ENCODE assay signal across 8 mouse cellular contexts in genomic region chr4:143412219-143413092, GRCm38 (mm10). TPM values are rescaled to one million over a fixed set of nuclear protein-coding genes. Genes with fewer than 3 reads are reported as not detected.
DNase-seq lines count a peak whose midpoint lies in the region; ATAC-seq and TF ChIP-seq lines count a peak whose summit lies in the region.

Gene Pramef8 (plus strand): TSS chr4:143412426.

- TF ChIP-seq POLR2A in cortical plate, adult 2 months (IDR thresholded peaks at IDR 0.05; ENCODE audit: extremely low read depth, insufficient read depth, low read length) = 0 out of 2 replicates have a peak, but pooled peaks have one; percentile 33

- 0 out of 2 replicates have a peak, but pooled peaks cover 5% of the 10 kb centered on the region for H3K9me3 ChIP-seq in megakaryocyte, embryonic 14.5 days

- TF ChIP-seq CTCF in cortical plate, adult 2 months (IDR thresholded peaks at IDR 0.05; ENCODE audit: extremely low read depth, insufficient read depth, low read length) = no peak

- peak within 1 kb of the TSS; percentile 73 for H3K4me3 ChIP-seq in cortical plate, adult 2 months (ENCODE audit: insufficient read depth, low read length)
- H3K4me3 ChIP-seq in megakaryocyte, embryonic 14.5 days (replicated peaks) = peak within 1 kb of the TSS; percentile 93

- peak within 1 kb of the TSS; percentile 1; the same call in 1 of the 2 replicates for H3K27ac ChIP-seq in cortical plate, adult 2 months (ENCODE audit: insufficient read depth, low read length)

- DNase-seq in gastrocnemius, adult 8-10 months (ENCODE audit: low spot score in 2 of 2) = peak; percentile 85 to 89
- peak; percentile 94 for DNase-seq in hindlimb bud, embryonic 11.5 days (ENCODE audit: extremely low spot score, low read depth, low spot score)
- DNase-seq in left cerebral cortex, adult 8-10 months (ENCODE audit: low spot score in 2 of 2) = peak; percentile 87
- peak; percentile 94 to 96 for DNase-seq in right cerebral cortex, postnatal 10 days (ENCODE audit: low spot score in 2 of 2)
- DNase-seq in urinary bladder, postnatal 25 days (ENCODE audit: low spot score) = peak; percentile 79

- H3K4me1 ChIP-seq in cortical plate, adult 2 months (ENCODE audit: control insufficient read depth, insufficient read depth, low read length) = no peaks in the 10 kb centered on the region
- peaks cover 7% of the 10 kb centered on the region; the same call in 1 of the 2 replicates for H3K4me1 ChIP-seq in megakaryocyte, embryonic 14.5 days

- H3K27me3 ChIP-seq in megakaryocyte, embryonic 14.5 days (replicated peaks) = no peaks in the 10 kb centered on the region

- peak; percentile 94 for ATAC-seq in activated CD4-positive, CD25-positive, alpha-beta regulatory T cell, adult 4 months

- H3K36me3 ChIP-seq in megakaryocyte, embryonic 14.5 days (replicated peaks; ENCODE audit: low read length) = peaks cover 33% of the 10 kb centered on the region

RNA-seq across cellular contexts. Expression of gene Pramef8, which starts in this region (rescaled TPM):
- 10 to 100 TPM; 35.9 to 37.4 TPM for polyA plus RNA-seq in activated CD4-positive, CD25-positive, alpha-beta regulatory T cell, adult 4 months (2017; shearing (Covaris generic))
- 7.6 and 8.1 TPM in 2 replicates for polyA plus RNA-seq in cortical plate, adult 2 months (2012; rRNA removed)
- total RNA-seq in gastrocnemius, adult 8-10 months (2022) = 1 to 10 TPM; 6.2 to 9.2 (median 7.4) TPM
- total RNA-seq in left cerebral cortex, adult 8-10 months (2022) = 10 to 100 TPM; 10.4 to 15.2 (median 11.8) TPM
- 0.29 TPM in 1 of 2 replicates, not detected in the other for polyA plus RNA-seq in megakaryocyte, embryonic 14.5 days (2012; ENCODE audit: insufficient read depth, low replicate concordance)

Comparison
In these comparisons a context has a peak if more than half of its experiments do, and no peak if none do; other contexts are left out.
1. Peak in every context shown above with its lines: DNase-seq, ATAC-seq, H3K4me3 ChIP-seq and H3K27ac ChIP-seq.